Mouse (Mus musculus): ENCODE results near the gene Ddc.

DNA sequence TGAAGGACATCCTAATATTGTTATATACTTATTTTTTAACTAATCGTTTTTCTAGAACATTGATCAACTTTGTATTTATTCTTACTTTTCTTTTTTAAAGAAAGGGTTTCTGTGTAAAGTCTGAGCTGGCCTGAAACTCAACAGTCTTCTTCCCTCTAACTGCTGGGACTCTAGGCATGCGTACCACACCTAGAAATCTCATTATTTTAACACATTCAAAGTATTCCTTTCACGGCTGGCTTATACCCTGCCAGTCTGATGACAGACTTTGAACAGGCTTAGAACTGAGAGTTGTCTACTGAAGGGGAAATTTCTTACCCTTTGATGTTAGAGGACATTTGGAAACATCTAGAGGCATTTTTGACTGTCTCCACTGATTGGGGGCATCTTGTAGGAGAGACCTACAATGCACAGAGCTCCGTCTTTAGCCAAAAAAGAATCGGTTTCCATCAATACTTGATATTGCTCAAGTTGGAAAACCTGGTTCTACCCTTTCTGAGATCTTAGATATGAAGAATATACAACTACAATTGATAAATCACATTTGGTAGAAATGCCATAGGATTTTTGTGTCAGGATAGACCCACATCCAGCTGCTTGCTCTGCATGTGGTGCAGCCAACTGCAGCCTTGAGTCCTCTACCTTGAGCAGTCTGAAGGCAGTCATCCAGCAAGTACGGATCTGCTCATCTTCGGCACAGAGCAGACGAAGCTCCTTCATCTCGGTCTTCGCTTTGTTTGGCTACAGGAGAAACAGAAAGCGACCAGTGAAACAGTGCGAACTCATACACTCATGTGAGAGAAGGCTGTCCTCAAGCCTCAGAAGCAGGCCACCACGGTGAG is 45.5 kb upstream of the Ddc start:
- no peak for TF ChIP-seq CTCF (IDR thresholded peaks at IDR 0.05; ENCODE audit: low read depth)
- TF ChIP-seq EP300 (IDR thresholded peaks at IDR 0.05; ENCODE audit: low read depth), result no peak
